Mouse (Mus musculus): ENCODE results near the gene Sdf2l1. TPM values are rescaled to one million over a fixed set of nuclear protein-coding genes. Genes with fewer than 3 reads are reported as not detected.
A peak's percentile ranks its signal among the peaks of the same experiment; 100 is the strongest.

Gene Sdf2l1
- polyA plus RNA-seq, 1 experiment from 2014 or later, result 140 TPM

DNA sequence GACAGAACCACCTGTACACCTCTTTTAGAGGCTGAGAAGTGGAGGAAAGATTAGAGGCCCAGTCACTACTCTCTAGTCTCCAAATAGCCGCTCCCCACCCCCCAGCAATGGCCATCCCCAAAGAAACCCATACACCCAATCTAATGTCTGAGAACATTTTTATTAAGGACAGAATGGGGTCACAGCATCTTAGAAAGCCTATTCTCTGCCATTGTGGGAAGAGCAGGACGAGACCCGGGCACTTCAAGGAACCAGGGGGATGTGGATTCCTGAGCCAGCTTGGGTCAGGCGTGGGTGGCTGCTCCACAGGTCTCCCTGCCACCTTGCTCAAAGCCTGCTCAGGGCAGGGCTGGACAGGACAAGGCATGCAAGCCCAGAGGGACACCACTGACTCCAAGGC lies 19.7 kb upstream of the Sdf2l1 start:
- H3K27ac ChIP-seq (ENCODE audit: low read length), result no peak overlapping the region

GRCm38 (mm10) chr16:17150520-17151258 lies 18.5 kb upstream of the Sdf2l1 start:
- H3K27ac ChIP-seq (ENCODE audit: low read length), result peak overlapping the region; percentile 18; the same call in 1 of the 2 replicates
- no peak overlapping the region for H3K4me3 ChIP-seq (replicated peaks; ENCODE audit: low read length)
- ATAC-seq (ENCODE audit: insufficient read depth, low FRiP score), result no peak
- peaks cover 13% of the 10 kb centered on the region for H3K4me1 ChIP-seq (ENCODE audit: control insufficient read depth, insufficient read depth, low read length)
- no peaks in the 10 kb centered on the region for H3K9me3 ChIP-seq (replicated peaks; ENCODE audit: control insufficient read depth, low read length)
- 89% methylated on average over 7 of the region's 7 CpGs for WGBS
- H3K27me3 ChIP-seq (ENCODE audit: control insufficient read depth, insufficient read depth, low read length), result no peaks in the 10 kb centered on the region
- H3K36me3 ChIP-seq (ENCODE audit: control insufficient read depth, insufficient read depth, low read length), result peaks cover 10% of the 10 kb centered on the region
- no peak overlapping the region for H3K9ac ChIP-seq (ENCODE audit: low read length)
- no peak overlapping the region for H3K4me2 ChIP-seq (ENCODE audit: low read depth, low read length)

More for the DNA sequence above, 19.7 kb upstream of the Sdf2l1 start:
- no peaks in the 10 kb centered on the region for H3K27me3 ChIP-seq (ENCODE audit: control insufficient read depth, insufficient read depth, low read length)
- no peak overlapping the region for H3K4me3 ChIP-seq (replicated peaks; ENCODE audit: low read length)
- H3K36me3 ChIP-seq (ENCODE audit: control insufficient read depth, insufficient read depth, low read length), result peaks cover 14% of the 10 kb centered on the region
- no peak overlapping the region for H3K4me2 ChIP-seq (ENCODE audit: low read depth, low read length)
- WGBS, result 92% methylated on average over 4 of the region's 4 CpGs
- H3K9me3 ChIP-seq (replicated peaks; ENCODE audit: control insufficient read depth, low read length), result no peaks in the 10 kb centered on the region
- H3K9ac ChIP-seq (ENCODE audit: low read length), result no peak overlapping the region
- peaks cover 12% of the 10 kb centered on the region for H3K4me1 ChIP-seq (ENCODE audit: control insufficient read depth, insufficient read depth, low read length)
- ATAC-seq (ENCODE audit: insufficient read depth, low FRiP score), result no peak

- Histone ChIP-seq H3K9me3 (replicated peaks; ENCODE audit: control insufficient read depth, low read length) (no peaks in the 10 kb centered on the region), H3K4me2 (ENCODE audit: low read depth, low read length) (peak overlapping the region; percentile 99), H3K27ac (ENCODE audit: low read length) (no peak overlapping the region), H3K27me3 (ENCODE audit: control insufficient read depth, insufficient read depth, low read length) (no peaks in the 10 kb centered on the region), H3K4me1 (ENCODE audit: control insufficient read depth, insufficient read depth, low read length) (peaks cover 13% of the 10 kb centered on the region), H3K4me3 (replicated peaks; ENCODE audit: low read length) (peak overlapping the region; percentile 70), H3K9ac (ENCODE audit: low read length) (peak overlapping the region; percentile 73), H3K36me3 (ENCODE audit: control insufficient read depth, insufficient read depth, low read length) (peaks cover 5% of the 10 kb centered on the region)
- WGBS, result 11% methylated on average over 16 of the region's 16 CpGs
- no peak for ATAC-seq (ENCODE audit: insufficient read depth, low FRiP score)
These were observed 15.9 kb upstream of the Sdf2l1 start for GRCm38 (mm10) chr16:17148084-17148483.

- WGBS, result 1% methylated on average over 41 of the region's 41 CpGs
These were observed 15.3 kb upstream of the Sdf2l1 start for GRCm38 (mm10) chr16:17147391-17147929.

GRCm38 (mm10) chr16:17146772-17147235 lies 14.6 kb upstream of the Sdf2l1 start, which contains the start of gene Ccdc116:
Gene Ccdc116 (minus strand): TSS chr16:17147229.
- peak within 1 kb of the TSS; percentile 73 for H3K9ac ChIP-seq (ENCODE audit: low read length)
- peaks cover 13% of the 10 kb centered on the region for H3K4me1 ChIP-seq (ENCODE audit: control insufficient read depth, insufficient read depth, low read length)
- H3K4me2 ChIP-seq (ENCODE audit: low read depth, low read length), result peak within 1 kb of the TSS; percentile 99
- H3K27me3 ChIP-seq (ENCODE audit: control insufficient read depth, insufficient read depth, low read length), result no peaks in the 10 kb centered on the region
- peak within 1 kb of the TSS; percentile 70 for H3K4me3 ChIP-seq (replicated peaks; ENCODE audit: low read length)
- H3K27ac ChIP-seq (ENCODE audit: low read length), result peak within 1 kb of the TSS; percentile 15; the same call in 1 of the 2 replicates
- peak; percentile 83 for ATAC-seq (ENCODE audit: insufficient read depth, low FRiP score)
- no peaks in the 10 kb centered on the region for H3K9me3 ChIP-seq (replicated peaks; ENCODE audit: control insufficient read depth, low read length)
- 1% methylated on average over 34 of the region's 34 CpGs for WGBS
- H3K36me3 ChIP-seq (ENCODE audit: control insufficient read depth, insufficient read depth, low read length), result no peaks in the 10 kb centered on the region

More at GRCm38 (mm10) chr16:17147391-17147929, 15.3 kb upstream of the Sdf2l1 start:
- peak overlapping the region; percentile 70 for H3K4me3 ChIP-seq (replicated peaks; ENCODE audit: low read length)
- peak overlapping the region; percentile 73 for H3K9ac ChIP-seq (ENCODE audit: low read length)
- peak; percentile 42; the same call in 1 of the 2 replicates for ATAC-seq (ENCODE audit: insufficient read depth, low FRiP score)
- no peaks in the 10 kb centered on the region for H3K9me3 ChIP-seq (replicated peaks; ENCODE audit: control insufficient read depth, low read length)
- peaks cover 13% of the 10 kb centered on the region for H3K4me1 ChIP-seq (ENCODE audit: control insufficient read depth, insufficient read depth, low read length)
- H3K27ac ChIP-seq (ENCODE audit: low read length), result peak overlapping the region; percentile 15; the same call in 1 of the 2 replicates
- H3K36me3 ChIP-seq (ENCODE audit: control insufficient read depth, insufficient read depth, low read length), result peaks cover 2% of the 10 kb centered on the region
- H3K27me3 ChIP-seq (ENCODE audit: control insufficient read depth, insufficient read depth, low read length), result no peaks in the 10 kb centered on the region
- H3K4me2 ChIP-seq (ENCODE audit: low read depth, low read length), result peak overlapping the region; percentile 99

DNA sequence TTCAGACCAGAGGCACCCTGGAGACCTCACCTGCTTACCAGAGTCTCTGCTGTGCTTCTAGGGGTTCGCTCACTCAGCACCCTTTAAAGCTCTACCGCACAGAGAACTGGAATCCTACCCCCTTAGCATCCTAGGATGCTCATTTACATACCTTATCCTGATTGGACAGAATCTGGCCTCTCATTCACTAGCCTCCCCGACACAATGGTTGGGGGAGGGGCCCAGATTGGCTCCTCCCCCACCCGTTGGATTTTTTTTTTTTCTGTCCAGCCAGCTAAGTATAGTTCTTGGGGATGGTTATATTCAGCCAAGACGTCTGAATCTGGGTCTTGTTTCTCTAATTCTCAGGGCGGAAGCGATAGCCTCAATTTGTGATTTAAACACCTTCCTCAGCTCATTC lies 12.2 kb upstream of the Sdf2l1 start, which contains the start of gene Ydjc:
Ydjc (plus strand) TSS at position 283 of the 400 bp plus-strand sequence.
- Histone ChIP-seq H3K27ac (ENCODE audit: low read length) (no peak within 1 kb of the TSS), H3K9me3 (replicated peaks; ENCODE audit: control insufficient read depth, low read length) (no peaks in the 10 kb centered on the region), H3K9ac (ENCODE audit: low read length) (no peak within 1 kb of the TSS), H3K4me3 (replicated peaks; ENCODE audit: low read length) (no peak within 1 kb of the TSS), H3K4me1 (ENCODE audit: control insufficient read depth, insufficient read depth, low read length) (peaks cover 13% of the 10 kb centered on the region), H3K27me3 (ENCODE audit: control insufficient read depth, insufficient read depth, low read length) (no peaks in the 10 kb centered on the region), H3K36me3 (ENCODE audit: control insufficient read depth, insufficient read depth, low read length) (no peaks in the 10 kb centered on the region), H3K4me2 (ENCODE audit: low read depth, low read length) (no peak within 1 kb of the TSS)
- ATAC-seq (ENCODE audit: insufficient read depth, low FRiP score), result no peak
- WGBS, result 26% methylated on average over 7 of the region's 7 CpGs

DNA sequence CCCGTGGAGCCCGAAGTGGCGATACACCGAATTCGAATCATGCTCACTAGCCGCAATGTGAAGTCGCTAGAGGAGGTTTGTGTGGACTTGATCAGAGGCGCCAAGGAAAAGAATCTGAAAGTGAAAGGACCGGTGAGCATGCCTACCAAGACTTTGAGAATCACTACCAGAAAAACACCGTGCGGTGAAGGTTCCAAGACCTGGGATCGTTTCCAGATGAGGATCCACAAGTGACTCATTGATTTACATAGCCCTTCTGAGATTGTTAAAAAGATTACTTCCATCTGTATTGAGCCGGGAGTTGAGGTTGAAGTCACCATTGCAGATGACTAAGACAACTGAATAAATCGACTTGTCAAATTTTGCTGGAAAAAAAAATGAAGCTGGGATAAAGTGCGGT lies 5.2 kb upstream of the Sdf2l1 start:
- WGBS, result 85% methylated on average over 15 of the region's 15 CpGs
- Histone ChIP-seq H3K9ac (ENCODE audit: low read length) (no peak overlapping the region), H3K36me3 (ENCODE audit: control insufficient read depth, insufficient read depth, low read length) (no peaks in the 10 kb centered on the region), H3K4me3 (replicated peaks; ENCODE audit: low read length) (no peak overlapping the region), H3K4me1 (ENCODE audit: control insufficient read depth, insufficient read depth, low read length) (peaks cover 7% of the 10 kb centered on the region; the same call in 1 of the 2 replicates), H3K27me3 (ENCODE audit: control insufficient read depth, insufficient read depth, low read length) (no peaks in the 10 kb centered on the region), H3K27ac (ENCODE audit: low read length) (no peak overlapping the region), H3K9me3 (replicated peaks; ENCODE audit: control insufficient read depth, low read length) (no peaks in the 10 kb centered on the region), H3K4me2 (ENCODE audit: low read depth, low read length) (no peak overlapping the region)
- no peak for ATAC-seq (ENCODE audit: insufficient read depth, low FRiP score)

DNA sequence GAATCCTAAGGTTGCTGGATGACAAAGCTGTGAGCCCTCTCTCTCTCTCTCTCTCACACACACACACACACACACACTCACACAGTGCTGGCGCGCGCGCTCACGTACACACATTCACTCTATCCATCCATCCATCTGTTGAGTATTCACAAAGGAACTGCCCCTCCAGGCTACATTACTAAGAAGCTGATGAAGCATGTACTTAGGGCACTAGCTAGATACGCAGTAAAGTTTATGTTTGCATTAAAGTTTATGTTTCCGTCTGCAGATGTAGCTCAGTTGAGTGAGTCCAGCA lies 670 bp upstream of the Sdf2l1 start:
- peak overlapping the region; percentile 92 for H3K4me3 ChIP-seq (replicated peaks; ENCODE audit: low read length)
- H3K9ac ChIP-seq (ENCODE audit: low read length), result peak overlapping the region; percentile 71
- ATAC-seq (ENCODE audit: insufficient read depth, low FRiP score), result no peak
- H3K36me3 ChIP-seq (ENCODE audit: control insufficient read depth, insufficient read depth, low read length), result no peaks in the 10 kb centered on the region
- H3K27me3 ChIP-seq (ENCODE audit: control insufficient read depth, insufficient read depth, low read length), result no peaks in the 10 kb centered on the region
- peak overlapping the region; percentile 64 for H3K27ac ChIP-seq (ENCODE audit: low read length)
- H3K4me1 ChIP-seq (ENCODE audit: control insufficient read depth, insufficient read depth, low read length), result peaks cover 14% of the 10 kb centered on the region
- WGBS, result 24% methylated on average over 7 of the region's 7 CpGs
- H3K9me3 ChIP-seq (replicated peaks; ENCODE audit: control insufficient read depth, low read length), result no peaks in the 10 kb centered on the region
- H3K4me2 ChIP-seq (ENCODE audit: low read depth, low read length), result peak overlapping the region; percentile 76
